Mouse (Mus musculus) MEL (cell line): ENCODE data around the gene Msantd2.

ENCODE experiments used
- ELF1 ChIP-seq: IDR thresholded peaks from 2 replicates; pipeline ENCODE4 v1.6.1; 2014; ENCODE audit warnings: low read depth, mild to moderate bottlenecking, inconsistent platforms, low read length, improper control_type of control experiment, moderate library complexity
- GABPA ChIP-seq: IDR thresholded peaks from 2 replicates; pipeline ENCODE4 v1.6.1; 2012; ENCODE audit warnings: low read depth, mild to moderate bottlenecking, inconsistent platforms, low read length, improper control_type of control experiment, moderate library complexity
- HCFC1 ChIP-seq: IDR thresholded peaks from 2 replicates; pipeline ENCODE4 v1.6.1; 2012; ENCODE audit warnings: low read depth, mild to moderate bottlenecking, inconsistent platforms, low read length, improper control_type of control experiment, moderate library complexity
- POLR2A ChIP-seq, 2 experiments: IDR thresholded peaks; 2 replicates each; pipeline ENCODE4 v1.6.1; 2011 to 2012; ENCODE audit warnings: low read length in 2 of 2, mild to moderate bottlenecking in 2 of 2, control low read depth in 1 of 2, improper control_type of control experiment in 1 of 2, low read depth in 1 of 2, moderate library complexity in 1 of 2; ENCODE audit not compliant: control insufficient read depth in 1 of 2, insufficient read depth in 1 of 2, poor library complexity in 1 of 2
- SIN3A ChIP-seq: IDR thresholded peaks from 2 replicates; pipeline ENCODE4 v1.6.1; 2012; ENCODE audit warnings: low read length, improper control_type of control experiment, inconsistent platforms

GRCm38 (mm10) chr9:37473611-37474125 is 15.5 kb upstream of the Msantd2 start:
- TF ChIP-seq HCFC1 (no peak), GABPA (no peak), ELF1 (no peak), POLR2A (IDR thresholded peaks at IDR 0.05; ENCODE audit: control insufficient read depth in 1 of 2, insufficient read depth in 1 of 2, low read depth in 1 of 2, low read length in 2 of 2, poor library complexity in 1 of 2) (no peak), SIN3A (no peak)
